Mouse (Mus musculus): ENCODE measurements at regions not wholly inside any gene's neighbourhood (a gene's known extent, or its start where the extent isn't known, plus 50 kb on each side); places are given as distances from the start of the nearest gene placed in this dataset.

DNA sequence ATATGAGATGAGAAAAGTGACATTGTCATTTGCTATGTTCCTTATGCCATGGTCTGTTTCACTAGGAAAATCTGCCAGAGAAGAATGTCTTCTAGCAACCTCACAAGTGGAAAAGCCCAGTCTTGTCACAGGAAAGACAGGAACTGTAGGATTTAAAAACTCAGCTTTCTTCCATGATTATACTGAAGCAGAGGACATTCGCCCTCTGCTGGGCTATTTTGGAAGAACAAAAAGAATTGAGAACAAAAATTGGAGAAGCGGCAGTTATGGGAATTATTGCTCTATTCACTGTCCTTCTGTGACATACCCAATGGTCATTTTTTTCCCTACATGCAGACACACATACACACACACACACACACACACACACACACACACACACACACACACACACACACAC, 234.9 kb upstream of the Chl1 start:
- ATAC-seq (ENCODE audit: insufficient read depth, low FRiP score), result no peak
- Histone ChIP-seq H3K9ac (ENCODE audit: low read length) (no peak overlapping the region), H3K27ac (ENCODE audit: low read length) (no peak overlapping the region), H3K27me3 (ENCODE audit: control insufficient read depth, insufficient read depth, low read length) (no peaks in the 10 kb centered on the region), H3K4me2 (ENCODE audit: low read depth, low read length) (no peak overlapping the region), H3K4me3 (replicated peaks; ENCODE audit: low read length) (no peak overlapping the region), H3K36me3 (ENCODE audit: control insufficient read depth, insufficient read depth, low read length) (no peaks in the 10 kb centered on the region), H3K9me3 (replicated peaks; ENCODE audit: control insufficient read depth, low read length) (no peaks in the 10 kb centered on the region), H3K4me1 (ENCODE audit: control insufficient read depth, insufficient read depth, low read length) (no peaks in the 10 kb centered on the region)
- 17% methylated on average over 2 of the region's 2 CpGs for WGBS

GRCm38 (mm10) chr6:103296015-103296414, 214.4 kb upstream of the Chl1 start:
- H3K4me3 ChIP-seq (replicated peaks; ENCODE audit: low read length), result no peak overlapping the region
- H3K9ac ChIP-seq (ENCODE audit: low read length), result no peak overlapping the region
- WGBS, result 89% methylated on average over 6 of the region's 6 CpGs
- no peaks in the 10 kb centered on the region for H3K36me3 ChIP-seq (ENCODE audit: control insufficient read depth, insufficient read depth, low read length)
- no peaks in the 10 kb centered on the region for H3K27me3 ChIP-seq (ENCODE audit: control insufficient read depth, insufficient read depth, low read length)
- no peaks in the 10 kb centered on the region for H3K4me1 ChIP-seq (ENCODE audit: control insufficient read depth, insufficient read depth, low read length)
- ATAC-seq (ENCODE audit: insufficient read depth, low FRiP score), result no peak
- no peak overlapping the region for H3K27ac ChIP-seq (ENCODE audit: low read length)
- H3K4me2 ChIP-seq (ENCODE audit: low read depth, low read length), result no peak overlapping the region
- no peaks in the 10 kb centered on the region for H3K9me3 ChIP-seq (replicated peaks; ENCODE audit: control insufficient read depth, low read length)

GRCm38 (mm10) chr6:103306420-103307249, 203.8 kb upstream of the Chl1 start:
- no peak overlapping the region for H3K9ac ChIP-seq (ENCODE audit: low read length)
- WGBS, result 43% methylated on average over 8 of the region's 8 CpGs
- H3K4me3 ChIP-seq (replicated peaks; ENCODE audit: low read length), result no peak overlapping the region
- no peaks in the 10 kb centered on the region for H3K27me3 ChIP-seq (ENCODE audit: control insufficient read depth, insufficient read depth, low read length)
- H3K36me3 ChIP-seq (ENCODE audit: control insufficient read depth, insufficient read depth, low read length), result no peaks in the 10 kb centered on the region
- H3K4me2 ChIP-seq (ENCODE audit: low read depth, low read length), result no peak overlapping the region
- H3K27ac ChIP-seq (ENCODE audit: low read length), result no peak overlapping the region
- ATAC-seq (ENCODE audit: insufficient read depth, low FRiP score), result no peak
- no peaks in the 10 kb centered on the region for H3K9me3 ChIP-seq (replicated peaks; ENCODE audit: control insufficient read depth, low read length)
- peaks cover 3% of the 10 kb centered on the region; the same call in 1 of the 2 replicates for H3K4me1 ChIP-seq (ENCODE audit: control insufficient read depth, insufficient read depth, low read length)

DNA sequence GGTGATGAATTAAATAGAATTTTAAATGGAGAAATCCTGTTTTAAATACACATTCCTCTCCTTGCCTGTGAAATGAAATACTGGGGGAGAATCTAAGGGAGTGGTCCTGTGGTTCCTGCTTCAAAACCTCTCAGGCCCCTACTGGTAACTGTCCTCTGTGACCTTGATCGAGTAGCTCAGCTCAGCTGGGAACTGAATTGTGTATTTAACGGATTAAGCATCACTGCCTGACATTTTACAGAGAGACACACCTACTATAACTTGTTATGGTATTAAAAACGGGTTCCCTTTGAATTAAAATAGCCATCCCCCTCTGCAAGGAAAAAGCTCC, 203.2 kb upstream of the Chl1 start:
- no peaks in the 10 kb centered on the region for H3K36me3 ChIP-seq (ENCODE audit: control insufficient read depth, insufficient read depth, low read length)
- no peak for ATAC-seq (ENCODE audit: insufficient read depth, low FRiP score)
- H3K4me2 ChIP-seq (ENCODE audit: low read depth, low read length), result no peak overlapping the region
- peaks cover 3% of the 10 kb centered on the region; the same call in 1 of the 2 replicates for H3K4me1 ChIP-seq (ENCODE audit: control insufficient read depth, insufficient read depth, low read length)
- no peak overlapping the region for H3K9ac ChIP-seq (ENCODE audit: low read length)
- H3K27me3 ChIP-seq (ENCODE audit: control insufficient read depth, insufficient read depth, low read length), result no peaks in the 10 kb centered on the region
- H3K4me3 ChIP-seq (replicated peaks; ENCODE audit: low read length), result no peak overlapping the region
- no peaks in the 10 kb centered on the region for H3K9me3 ChIP-seq (replicated peaks; ENCODE audit: control insufficient read depth, low read length)
- H3K27ac ChIP-seq (ENCODE audit: low read length), result no peak overlapping the region
- 18% methylated on average over 3 of the region's 3 CpGs for WGBS

- H3K4me3 ChIP-seq (replicated peaks; ENCODE audit: low read length), result no peak overlapping the region
- H3K4me1 ChIP-seq (ENCODE audit: control insufficient read depth, insufficient read depth, low read length), result peaks cover 2% of the 10 kb centered on the region; the same call in 1 of the 2 replicates
- H3K27me3 ChIP-seq (ENCODE audit: control insufficient read depth, insufficient read depth, low read length), result no peaks in the 10 kb centered on the region
- ATAC-seq (ENCODE audit: insufficient read depth, low FRiP score), result no peak
- H3K36me3 ChIP-seq (ENCODE audit: control insufficient read depth, insufficient read depth, low read length), result no peaks in the 10 kb centered on the region
- H3K4me2 ChIP-seq (ENCODE audit: low read depth, low read length), result no peak overlapping the region
- WGBS, result 72% methylated on average over 6 of the region's 6 CpGs
- H3K9me3 ChIP-seq (replicated peaks; ENCODE audit: control insufficient read depth, low read length), result no peaks in the 10 kb centered on the region
- H3K27ac ChIP-seq (ENCODE audit: low read length), result no peak overlapping the region
- H3K9ac ChIP-seq (ENCODE audit: low read length), result no peak overlapping the region
Observed at GRCm38 (mm10) chr6:103312149-103312548, 198.2 kb upstream of the Chl1 start.

GRCm38 (mm10) chr6:103312935-103313334, 197.5 kb upstream of the Chl1 start:
- Histone ChIP-seq H3K27ac (ENCODE audit: low read length) (no peak overlapping the region), H3K9ac (ENCODE audit: low read length) (no peak overlapping the region), H3K27me3 (ENCODE audit: control insufficient read depth, insufficient read depth, low read length) (no peaks in the 10 kb centered on the region), H3K9me3 (replicated peaks; ENCODE audit: control insufficient read depth, low read length) (no peaks in the 10 kb centered on the region), H3K4me3 (replicated peaks; ENCODE audit: low read length) (no peak overlapping the region), H3K36me3 (ENCODE audit: control insufficient read depth, insufficient read depth, low read length) (no peaks in the 10 kb centered on the region), H3K4me1 (ENCODE audit: control insufficient read depth, insufficient read depth, low read length) (no peaks in the 10 kb centered on the region), H3K4me2 (ENCODE audit: low read depth, low read length) (no peak overlapping the region)
- ATAC-seq (ENCODE audit: insufficient read depth, low FRiP score), result no peak
- 81% methylated on average over 5 of the region's 5 CpGs for WGBS

GRCm38 (mm10) chr6:103318081-103318480, 192.3 kb upstream of the Chl1 start:
- H3K9ac ChIP-seq (ENCODE audit: low read length), result no peak overlapping the region
- no peak overlapping the region for H3K27ac ChIP-seq (ENCODE audit: low read length)
- H3K4me1 ChIP-seq (ENCODE audit: control insufficient read depth, insufficient read depth, low read length), result no peaks in the 10 kb centered on the region
- ATAC-seq (ENCODE audit: insufficient read depth, low FRiP score), result no peak
- no peaks in the 10 kb centered on the region for H3K36me3 ChIP-seq (ENCODE audit: control insufficient read depth, insufficient read depth, low read length)
- no peaks in the 10 kb centered on the region for H3K9me3 ChIP-seq (replicated peaks; ENCODE audit: control insufficient read depth, low read length)
- WGBS, result 18% methylated on average over 6 of the region's 6 CpGs
- H3K4me2 ChIP-seq (ENCODE audit: low read depth, low read length), result no peak overlapping the region
- H3K27me3 ChIP-seq (ENCODE audit: control insufficient read depth, insufficient read depth, low read length), result no peaks in the 10 kb centered on the region
- H3K4me3 ChIP-seq (replicated peaks; ENCODE audit: low read length), result no peak overlapping the region

DNA sequence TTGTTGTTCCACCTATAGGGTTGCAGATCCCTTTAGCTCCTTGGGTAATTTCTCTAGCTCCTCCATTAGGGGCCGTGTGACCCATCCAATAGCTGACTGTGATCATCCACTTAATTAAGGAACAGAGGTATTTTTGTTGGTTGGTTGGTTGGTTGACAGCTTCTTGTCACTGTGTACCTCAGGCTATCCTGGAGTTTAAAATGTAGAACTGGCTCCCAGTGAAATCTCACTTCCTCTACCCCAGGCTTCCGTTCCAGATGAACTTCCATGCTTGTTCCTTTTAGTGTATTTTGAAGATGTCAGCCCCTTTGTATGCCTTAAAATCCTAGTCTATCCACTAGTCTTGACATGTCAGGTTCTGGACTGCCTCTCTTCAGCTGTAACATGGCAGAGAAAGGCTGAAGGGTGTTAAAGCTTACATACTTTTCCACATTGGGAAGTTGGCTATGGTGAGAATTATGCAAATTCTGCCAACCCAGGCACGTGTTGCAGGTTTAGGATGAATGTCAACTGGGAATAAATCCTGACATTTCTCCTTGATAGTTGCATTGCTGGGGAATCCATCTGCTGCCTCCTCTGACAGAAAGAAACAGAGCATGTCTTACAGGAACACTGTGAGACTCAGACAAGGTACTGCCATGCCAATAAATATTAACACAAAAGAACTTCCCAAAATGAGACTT, 191.6 kb upstream of the Chl1 start:
- H3K27ac ChIP-seq (ENCODE audit: low read length), result no peak overlapping the region
- no peaks in the 10 kb centered on the region for H3K4me1 ChIP-seq (ENCODE audit: control insufficient read depth, insufficient read depth, low read length)
- H3K4me2 ChIP-seq (ENCODE audit: low read depth, low read length), result no peak overlapping the region
- no peak overlapping the region for H3K4me3 ChIP-seq (replicated peaks; ENCODE audit: low read length)
- 67% methylated on average over 3 of the region's 3 CpGs for WGBS
- no peaks in the 10 kb centered on the region for H3K27me3 ChIP-seq (ENCODE audit: control insufficient read depth, insufficient read depth, low read length)
- no peaks in the 10 kb centered on the region for H3K36me3 ChIP-seq (ENCODE audit: control insufficient read depth, insufficient read depth, low read length)
- H3K9me3 ChIP-seq (replicated peaks; ENCODE audit: control insufficient read depth, low read length), result no peaks in the 10 kb centered on the region
- H3K9ac ChIP-seq (ENCODE audit: low read length), result no peak overlapping the region
- no peak for ATAC-seq (ENCODE audit: insufficient read depth, low FRiP score)

- Histone ChIP-seq H3K27ac (ENCODE audit: low read length) (no peak overlapping the region), H3K27me3 (ENCODE audit: control insufficient read depth, insufficient read depth, low read length) (no peaks in the 10 kb centered on the region), H3K9me3 (replicated peaks; ENCODE audit: control insufficient read depth, low read length) (no peaks in the 10 kb centered on the region), H3K4me2 (ENCODE audit: low read depth, low read length) (no peak overlapping the region), H3K9ac (ENCODE audit: low read length) (no peak overlapping the region), H3K4me3 (replicated peaks; ENCODE audit: low read length) (no peak overlapping the region), H3K4me1 (ENCODE audit: control insufficient read depth, insufficient read depth, low read length) (no peaks in the 10 kb centered on the region), H3K36me3 (ENCODE audit: control insufficient read depth, insufficient read depth, low read length) (no peaks in the 10 kb centered on the region)
- 35% methylated on average over 2 of the region's 2 CpGs for WGBS
- no peak for ATAC-seq (ENCODE audit: insufficient read depth, low FRiP score)
Observed at GRCm38 (mm10) chr6:103319964-103320363, 190.4 kb upstream of the Chl1 start.

All from stomach, embryonic 16.5 days (tissue).